Mouse (Mus musculus) limb, embryonic 11.5 days (tissue): ENCODE measurements around the gene Zbtb20. TPM values are rescaled to one million over a fixed set of nuclear protein-coding genes. Genes with fewer than 3 reads are reported as not detected.

Experiments used
- ATAC-seq: fragments of 200-750 bp; cut with Nextera tagmentation; 2 replicates; pipeline ENCODE4 v1.8.0; 2017; ENCODE audit warnings: low read depth; ENCODE audit not compliant: insufficient number of reproducible peaks, low FRiP score, low TSS enrichment
- DNase-seq: peaks from one replicate; pipeline ENCODE4 v3.0.0-alpha.2; 2015; ENCODE audit warnings: low spot score
- H3K27ac ChIP-seq: fragments of 300-500 bp; sonication (generic); replicated peaks from 2 replicates; pipeline ENCODE4 v1.5.1; 2014; ENCODE audit warnings: low read depth, mild to moderate bottlenecking, low read length
- H3K27me3 ChIP-seq: fragments of 300-500 bp; sonication (generic); 2 replicates; pipeline ENCODE4 v1.6.1; 2014; ENCODE audit warnings: mild to moderate bottlenecking, low read length, mixed read lengths; ENCODE audit not compliant: control insufficient read depth, insufficient read depth
- H3K36me3 ChIP-seq: fragments of 300-500 bp; sonication (generic); 2 replicates; pipeline ENCODE4 v1.6.1; 2014; ENCODE audit warnings: mild to moderate bottlenecking, low read length, moderate library complexity, mixed read lengths; ENCODE audit not compliant: control insufficient read depth, insufficient read depth
- H3K4me1 ChIP-seq: fragments of 300-500 bp; sonication (generic); 2 replicates; pipeline ENCODE4 v1.6.1; 2014; ENCODE audit warnings: low read length, mixed read lengths; ENCODE audit not compliant: control insufficient read depth, insufficient read depth
- H3K4me2 ChIP-seq: fragments of 300-500 bp; sonication (generic); 2 replicates; pipeline ENCODE4 v1.6.1; 2014; ENCODE audit warnings: low read depth, mild to moderate bottlenecking, moderate library complexity; ENCODE audit not compliant: severe bottlenecking
- H3K4me3 ChIP-seq: fragments of 300-500 bp; sonication (generic); 2 replicates; pipeline ENCODE4 v1.5.1; 2014; ENCODE audit warnings: low read depth, low read length
- H3K9ac ChIP-seq: fragments of 300-500 bp; sonication (generic); 2 replicates; pipeline ENCODE4 v1.6.1; 2014; ENCODE audit warnings: mild to moderate bottlenecking, low read length
- H3K9me3 ChIP-seq: fragments of 300-500 bp; sonication (generic); 2 replicates; pipeline ENCODE4 v1.6.1; 2016; ENCODE audit warnings: low read length; ENCODE audit not compliant: control insufficient read depth
- WGBS: fragments of 180-500 bp; shearing (Covaris S2); extraction: QIAGEN DNeasy Blood & Tissue Kit; methylation state at CpG from one replicate; pipeline ENCODE4 v1.1.7; 2014; 5-methylcytosine and 5-hydroxymethylcytosine counted together
- polyA plus RNA-seq: library from polyadenylated mRNA; unstranded; fragments of >200 nt; fragmentation: Nextera tagmentation; extraction: Ambion mirVana; gene quantifications from 2 replicates; pipeline ENCODE4 v1.2.1, GENCODE M21; 2014

Zbtb20 gene
- polyA plus RNA-seq, 1 experiment from 2014 or later: 12.9 TPM

DNA sequence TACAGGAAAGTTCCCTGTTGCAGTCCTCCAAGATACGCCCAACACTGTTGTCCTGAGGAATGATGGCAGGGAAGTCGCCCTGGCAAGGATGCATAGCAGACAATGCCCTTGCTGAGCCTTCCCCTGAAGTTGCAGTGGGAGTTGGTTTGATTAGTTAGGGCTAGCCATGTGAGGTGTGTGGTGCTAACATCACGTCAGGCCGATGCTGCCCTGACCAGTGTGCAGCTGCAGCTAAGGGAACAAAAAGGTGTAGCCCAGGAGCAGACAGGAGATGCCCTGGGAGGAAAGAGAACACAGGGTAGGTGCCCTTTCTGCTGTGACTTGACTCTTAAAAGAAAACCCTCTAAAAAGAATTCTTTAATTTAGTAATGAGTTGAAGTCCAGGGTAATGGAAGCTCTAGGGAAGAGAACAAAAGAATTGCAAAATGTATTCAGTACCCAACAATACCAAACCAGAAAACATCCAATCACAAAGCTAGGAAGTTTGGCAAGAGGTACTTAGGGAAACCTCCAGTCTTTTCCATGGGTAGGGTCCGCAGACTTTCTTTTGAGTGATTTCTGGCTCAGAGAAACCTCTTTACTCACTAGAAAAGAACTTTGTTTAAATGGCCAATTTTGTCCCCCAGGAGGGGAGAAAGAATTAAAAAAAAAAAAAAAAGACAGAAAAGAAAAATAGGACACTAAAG lies 747.8 kb downstream of the Zbtb20 start:
- Histone ChIP-seq H3K27ac (no peak overlapping the region), H3K4me2 (no peak overlapping the region), H3K9ac (no peak overlapping the region), H3K4me3 (no peak overlapping the region), H3K9me3 (no peaks in the 10 kb centered on the region), H3K27me3 (no peaks in the 10 kb centered on the region), H3K36me3 (no peaks in the 10 kb centered on the region), H3K4me1 (no peaks in the 10 kb centered on the region)
- DNase-seq (no peak), ATAC-seq (no peak)
- WGBS: 77% methylated on average over 5 of the region's 5 CpGs

GRCm38 (mm10) chr16:43624876-43625275 lies 749.2 kb downstream of the Zbtb20 start:
- ATAC-seq (no peak), DNase-seq (no peak)
- no peaks in the 10 kb centered on the region for H3K36me3 ChIP-seq
- no peak overlapping the region for H3K4me2 ChIP-seq
- H3K4me1 ChIP-seq: no peaks in the 10 kb centered on the region
- 60% methylated on average over 4 of the region's 4 CpGs for WGBS
- no peak overlapping the region for H3K4me3 ChIP-seq
- H3K27ac ChIP-seq: no peak overlapping the region
- H3K27me3 ChIP-seq: no peaks in the 10 kb centered on the region
- no peak overlapping the region for H3K9ac ChIP-seq
- H3K9me3 ChIP-seq: no peaks in the 10 kb centered on the region

DNA sequence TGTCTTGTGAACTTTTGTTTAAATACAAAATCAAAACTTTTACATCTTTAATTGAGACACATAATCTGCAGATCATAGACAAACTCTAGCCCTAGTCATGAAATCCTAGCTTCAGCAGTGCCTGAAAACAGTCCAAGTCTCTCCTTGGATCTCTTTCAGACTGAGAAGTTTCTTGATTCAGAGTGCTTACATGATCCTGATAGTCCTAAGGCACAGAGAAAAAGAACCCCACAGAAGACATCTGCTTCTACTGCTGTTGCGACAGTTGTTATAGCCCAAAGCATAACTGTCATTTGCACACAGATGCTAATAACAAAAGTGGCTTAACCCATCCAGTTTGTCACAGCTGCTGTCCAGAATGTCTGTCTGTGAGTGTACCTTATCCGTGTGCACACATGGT lies 749.6 kb downstream of the Zbtb20 start:
- ATAC-seq: no peak

DNA sequence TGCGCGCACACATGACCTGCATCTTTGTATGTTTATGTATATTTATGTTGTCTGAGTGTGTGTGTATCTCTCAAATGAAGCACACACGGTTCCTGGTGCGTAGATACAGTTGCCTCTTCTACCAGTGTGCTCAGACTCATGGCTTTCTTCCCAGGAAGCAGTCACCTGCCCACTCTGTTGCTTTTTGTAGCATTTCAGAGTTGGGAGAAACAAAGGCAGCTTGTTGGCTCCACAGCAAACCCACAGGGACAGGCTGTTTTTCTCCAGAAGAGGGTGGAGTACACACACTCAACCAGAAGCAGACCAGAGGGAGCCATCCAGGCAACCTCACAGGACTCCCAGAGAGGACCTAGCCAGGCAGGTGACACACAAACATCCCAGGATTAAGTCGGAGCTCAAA lies 750.3 kb downstream of the Zbtb20 start:
- no peak for DNase-seq
- Histone ChIP-seq H3K4me3 (no peak overlapping the region), H3K4me1 (no peaks in the 10 kb centered on the region), H3K36me3 (no peaks in the 10 kb centered on the region), H3K27me3 (no peaks in the 10 kb centered on the region), H3K27ac (no peak overlapping the region), H3K9me3 (no peaks in the 10 kb centered on the region), H3K4me2 (no peak overlapping the region), H3K9ac (no peak overlapping the region)
- WGBS: 90% methylated on average over 5 of the region's 5 CpGs
- ATAC-seq: no peak

More for the DNA sequence above, 749.6 kb downstream of the Zbtb20 start:
- Histone ChIP-seq H3K36me3 (no peaks in the 10 kb centered on the region), H3K27me3 (no peaks in the 10 kb centered on the region), H3K9ac (no peak overlapping the region), H3K27ac (no peak overlapping the region), H3K9me3 (no peaks in the 10 kb centered on the region), H3K4me1 (no peaks in the 10 kb centered on the region), H3K4me3 (no peak overlapping the region), H3K4me2 (no peak overlapping the region)
- 76% methylated on average over 2 of the region's 2 CpGs for WGBS
- DNase-seq: no peak

DNA sequence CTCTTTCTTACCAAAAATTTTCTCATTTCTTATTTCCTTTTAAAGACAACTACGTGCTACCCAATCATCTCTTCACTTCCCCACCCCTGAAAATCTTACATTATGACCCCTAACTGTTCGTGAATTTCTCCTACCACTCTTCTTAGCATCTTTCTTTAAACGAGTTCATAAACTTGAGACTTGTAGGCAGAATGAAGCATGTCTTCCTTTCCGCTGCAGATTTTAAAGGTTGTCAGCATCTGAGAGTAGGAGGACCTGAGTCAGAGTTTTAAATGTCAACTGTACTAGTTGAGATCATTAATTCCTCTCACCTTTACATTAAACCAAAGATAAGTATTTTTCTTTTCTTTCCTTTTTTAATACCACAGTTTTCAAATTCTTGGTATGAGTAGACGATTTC lies 753.0 kb downstream of the Zbtb20 start:
- Histone ChIP-seq H3K27ac (no peak overlapping the region), H3K4me3 (no peak overlapping the region), H3K4me1 (no peaks in the 10 kb centered on the region), H3K9me3 (no peaks in the 10 kb centered on the region), H3K9ac (no peak overlapping the region), H3K4me2 (no peak overlapping the region), H3K27me3 (no peaks in the 10 kb centered on the region), H3K36me3 (no peaks in the 10 kb centered on the region)
- ATAC-seq (no peak), DNase-seq (no peak)
- WGBS: 84% methylated on average over 5 of the region's 5 CpGs

DNA sequence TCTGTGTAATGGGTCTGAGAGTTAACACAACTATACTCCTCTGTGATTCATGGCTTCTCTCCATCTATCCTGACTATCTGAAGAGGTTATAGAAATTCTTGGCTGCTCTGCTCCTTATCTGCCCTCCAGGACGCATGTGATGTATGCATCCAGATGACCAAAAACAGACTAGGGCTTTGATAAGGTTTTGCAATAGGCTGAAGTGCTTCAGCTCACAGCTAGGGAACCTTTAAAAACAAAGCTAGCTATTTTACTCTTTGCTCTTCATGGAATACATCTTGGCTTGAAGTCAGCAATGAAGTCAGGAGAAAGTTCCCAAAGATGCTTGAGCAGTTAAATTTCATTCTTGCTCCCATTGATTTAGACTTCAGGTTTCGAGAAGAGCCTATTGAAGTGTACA lies 756.1 kb downstream of the Zbtb20 start:
- Histone ChIP-seq H3K9ac (no peak overlapping the region), H3K4me1 (no peaks in the 10 kb centered on the region), H3K27ac (no peak overlapping the region), H3K4me2 (no peak overlapping the region), H3K36me3 (no peaks in the 10 kb centered on the region), H3K27me3 (no peaks in the 10 kb centered on the region), H3K4me3 (no peak overlapping the region), H3K9me3 (no peaks in the 10 kb centered on the region)
- 86% methylated on average over 2 of the region's 2 CpGs for WGBS
- ATAC-seq: no peak
- no peak for DNase-seq

DNA sequence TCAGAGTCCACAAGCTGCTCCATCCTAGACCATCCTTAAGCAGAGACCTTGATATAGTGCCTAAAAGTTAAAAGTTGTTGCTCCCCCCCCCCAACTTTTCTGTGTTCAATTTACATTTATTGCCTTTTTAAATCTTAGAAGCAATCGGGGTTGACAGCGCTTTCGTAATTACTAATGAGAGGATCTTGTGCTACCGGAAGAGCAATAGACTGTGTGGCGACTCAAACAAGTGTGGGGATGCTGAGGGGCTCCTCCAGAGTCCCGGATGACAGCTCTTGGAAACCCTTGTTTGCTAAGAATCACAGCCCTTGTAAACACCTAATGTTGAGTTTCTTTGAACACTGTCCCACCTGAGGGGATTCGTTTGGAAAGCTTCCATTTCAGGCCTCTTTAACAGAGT lies 758.4 kb downstream of the Zbtb20 start:
- DNase-seq: no peak
- no peak for ATAC-seq
- Histone ChIP-seq H3K27me3 (no peaks in the 10 kb centered on the region), H3K9me3 (no peaks in the 10 kb centered on the region), H3K36me3 (no peaks in the 10 kb centered on the region), H3K4me1 (no peaks in the 10 kb centered on the region), H3K27ac (no peak overlapping the region), H3K4me3 (no peak overlapping the region), H3K9ac (no peak overlapping the region), H3K4me2 (no peak overlapping the region)
- WGBS: 53% methylated on average over 7 of the region's 7 CpGs

- Histone ChIP-seq H3K4me3 (no peak overlapping the region), H3K9me3 (no peaks in the 10 kb centered on the region), H3K27ac (no peak overlapping the region), H3K4me1 (no peaks in the 10 kb centered on the region), H3K4me2 (no peak overlapping the region), H3K36me3 (no peaks in the 10 kb centered on the region), H3K9ac (no peak overlapping the region), H3K27me3 (no peaks in the 10 kb centered on the region)
- ATAC-seq (no peak), DNase-seq (no peak)
- WGBS: 92% methylated on average over 8 of the region's 8 CpGs
Observed at GRCm38 (mm10) chr16:43637241-43637640, 761.6 kb downstream of the Zbtb20 start.
